Mouse (Mus musculus): ENCODE data around the gene Tchp. TPM values are rescaled to one million over a fixed set of nuclear protein-coding genes. Genes with fewer than 3 reads are reported as not detected.

Tchp gene
- total RNA-seq, 2 experiments from 2014 or later, result 11.6 to 13.6 TPM

GRCm38 (mm10) chr5:114731498-114731897 is 23.9 kb downstream of the Tchp start:
- no peak for DNase-seq (ENCODE audit: low spot score in 2 of 2)
- intact Hi-C loops (cut with DNase I), result no loop called here

- DNase-seq (ENCODE audit: low spot score in 2 of 2), result no peak
- intact Hi-C loops (cut with DNase I), result no loop called here
These were observed 24.4 kb downstream of the Tchp start for GRCm38 (mm10) chr5:114731969-114732368.

- DNase-seq (ENCODE audit: low spot score in 2 of 2), result no peak
- intact Hi-C loops (cut with DNase I), result no loop called here
These were observed 26.0 kb downstream of the Tchp start for GRCm38 (mm10) chr5:114733606-114734005.

GRCm38 (mm10) chr5:114737090-114737887 is 29.7 kb downstream of the Tchp start:
- no peak for DNase-seq (ENCODE audit: low spot score in 2 of 2)
- intact Hi-C loops (cut with DNase I), result no loop called here

DNA sequence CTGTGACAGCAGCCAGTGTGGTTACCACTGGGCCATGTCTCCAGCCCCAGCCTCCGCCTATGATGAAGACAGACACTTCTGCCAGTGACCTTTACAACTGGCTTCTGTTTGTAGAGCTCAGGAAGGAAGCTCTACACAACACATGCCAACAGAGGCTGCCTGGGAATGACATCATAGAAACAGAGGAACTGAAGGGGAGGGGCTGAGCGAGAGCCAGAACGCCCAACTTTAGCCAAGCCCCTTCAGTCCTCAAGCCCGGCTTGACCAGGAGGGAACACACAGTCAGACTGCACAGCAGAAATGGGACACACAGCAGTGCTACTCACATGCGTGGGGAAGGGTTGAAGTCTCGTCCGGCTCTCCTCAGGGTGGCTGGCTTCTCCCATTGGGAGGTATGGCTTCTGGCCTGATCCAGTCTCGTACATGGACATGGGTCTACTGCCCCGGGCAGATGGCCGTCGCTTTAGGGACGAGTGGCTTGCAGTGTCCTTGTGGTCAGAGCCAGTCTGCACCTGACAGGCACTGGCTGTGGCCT is 31.2 kb downstream of the Tchp start:
- no peak for DNase-seq (ENCODE audit: low spot score in 2 of 2)
- intact Hi-C loops (cut with DNase I), result no loop called here

DNA sequence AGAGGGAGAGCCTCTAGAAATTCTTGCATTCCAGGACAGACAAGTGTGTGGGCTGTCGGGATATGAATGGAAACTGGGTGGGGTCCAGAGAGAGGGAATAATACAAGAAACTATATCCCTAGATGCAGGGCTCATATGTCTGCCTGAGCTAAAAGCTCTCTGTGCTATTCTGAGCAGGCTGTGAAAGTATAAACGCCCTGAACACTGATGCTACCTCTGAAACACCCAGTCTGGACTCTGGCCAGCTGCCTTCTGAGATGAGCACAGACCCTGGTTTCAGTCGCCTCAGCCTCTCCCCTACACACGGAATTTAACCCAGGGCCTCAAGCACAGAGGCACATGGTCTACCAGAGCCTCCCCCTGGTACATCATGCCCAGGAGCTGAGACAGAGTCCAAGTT is 33.0 kb downstream of the Tchp start:
- intact Hi-C loops (cut with DNase I), result no loop called here
- DNase-seq (ENCODE audit: low spot score in 2 of 2), result peak in 1 of 2 experiments; percentile 62

GRCm38 (mm10) chr5:114742572-114742971 is 35.0 kb downstream of the Tchp start:
- intact Hi-C loops (cut with DNase I), result no loop called here

GRCm38 (mm10) chr5:114742998-114743696 is 35.6 kb downstream of the Tchp start:
- peak; percentile 27 to 28 for DNase-seq (ENCODE audit: low spot score in 2 of 2)
- intact Hi-C loops (cut with DNase I), result no loop called here

More at GRCm38 (mm10) chr5:114742572-114742971, 35.0 kb downstream of the Tchp start:
- no peak for DNase-seq (ENCODE audit: low spot score in 2 of 2)

DNA sequence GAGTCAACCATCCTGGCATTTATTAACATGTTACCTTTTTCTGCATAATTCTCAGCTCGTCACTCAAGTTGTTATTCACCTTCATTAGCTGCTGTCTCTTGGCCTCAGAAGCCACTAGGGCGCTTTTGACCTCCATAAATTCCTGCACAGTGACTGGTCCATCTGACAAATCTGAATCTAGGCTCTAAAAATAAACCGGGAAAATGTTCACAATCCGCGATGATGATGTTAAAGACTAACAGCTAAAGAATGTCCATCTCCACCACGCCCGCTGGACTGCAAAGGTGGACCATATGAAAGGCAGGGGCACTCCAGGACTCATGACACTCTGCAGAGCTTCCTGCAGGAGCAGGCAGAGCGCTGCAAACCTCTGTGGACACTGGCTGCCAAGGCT is 36.1 kb downstream of the Tchp start:
- intact Hi-C loops (cut with DNase I), result no loop called here
- DNase-seq (ENCODE audit: low spot score in 2 of 2), result no peak

GRCm38 (mm10) chr5:114745581-114745980 is 38.0 kb downstream of the Tchp start:
- intact Hi-C loops (cut with DNase I), result no loop called here
- DNase-seq (ENCODE audit: low spot score in 2 of 2), result peak in 1 of 2 experiments; percentile 46

DNA sequence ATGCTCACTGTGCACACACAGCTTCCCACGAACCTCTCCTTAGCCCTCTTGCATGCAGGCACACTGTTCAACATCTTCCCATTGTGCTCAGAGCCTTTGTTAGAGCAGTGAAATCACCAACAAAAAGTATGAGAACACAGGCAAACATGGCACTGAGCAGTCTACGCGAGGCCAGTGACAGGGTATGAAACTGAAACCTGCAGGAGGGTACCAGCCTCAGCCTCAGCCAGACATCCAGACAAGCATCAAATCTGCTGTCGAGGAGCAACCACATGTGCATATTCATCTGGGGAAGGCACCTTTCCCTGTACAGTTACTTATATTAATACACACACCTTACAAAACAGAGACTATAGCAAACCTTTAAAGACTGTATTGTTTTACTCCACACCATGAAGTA is 39.3 kb downstream of the Tchp start:
- intact Hi-C loops (cut with DNase I), result no loop called here
- DNase-seq (ENCODE audit: low spot score in 2 of 2), result no peak

DNA sequence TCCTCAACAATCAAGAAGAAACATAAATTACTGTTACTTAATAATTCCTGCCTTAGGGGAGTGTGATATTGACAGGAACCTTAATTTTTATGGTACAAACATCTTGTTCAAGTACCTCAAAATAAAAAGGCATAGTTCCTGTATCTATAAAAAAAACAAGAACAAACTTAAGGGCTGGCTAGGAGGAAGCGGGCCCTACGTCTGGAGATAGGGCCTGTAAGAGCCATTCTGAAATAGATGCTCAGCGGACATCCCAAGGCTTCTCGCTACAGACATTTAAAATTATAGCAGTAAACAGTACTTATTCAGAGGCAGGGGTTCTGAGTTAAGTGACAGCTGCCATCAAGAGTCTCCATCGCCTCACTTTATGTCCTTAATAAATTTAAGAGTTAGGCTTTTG is 40.0 kb downstream of the Tchp start:
- intact Hi-C loops (cut with DNase I), result no loop called here
- DNase-seq (ENCODE audit: low spot score in 2 of 2), result no peak

GRCm38 (mm10) chr5:114750325-114750724 is 42.8 kb downstream of the Tchp start:
- intact Hi-C loops (cut with DNase I), result no loop called here
- DNase-seq (ENCODE audit: low spot score in 2 of 2), result no peak

DNA sequence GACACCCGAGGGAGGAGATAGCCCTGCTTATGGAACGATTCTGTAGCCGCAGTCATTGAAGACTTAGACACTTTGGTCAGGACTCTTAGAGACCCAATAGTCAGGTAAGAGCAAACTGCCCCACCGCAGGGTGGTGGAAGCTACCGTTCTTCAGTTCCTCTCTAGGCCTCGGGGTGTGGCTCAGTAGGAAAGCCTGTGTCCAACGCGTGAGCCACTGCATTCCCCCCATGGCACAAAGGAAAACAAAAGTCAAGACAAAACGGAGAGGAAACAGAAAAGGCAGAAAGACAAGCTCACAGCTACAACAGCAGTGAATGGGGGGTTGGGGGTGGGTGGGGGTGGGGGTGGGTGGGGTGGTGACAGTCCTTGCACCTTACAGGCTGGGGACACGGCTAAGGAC is 44.8 kb downstream of the Tchp start:
- intact Hi-C loops (cut with DNase I), result no loop called here

DNA sequence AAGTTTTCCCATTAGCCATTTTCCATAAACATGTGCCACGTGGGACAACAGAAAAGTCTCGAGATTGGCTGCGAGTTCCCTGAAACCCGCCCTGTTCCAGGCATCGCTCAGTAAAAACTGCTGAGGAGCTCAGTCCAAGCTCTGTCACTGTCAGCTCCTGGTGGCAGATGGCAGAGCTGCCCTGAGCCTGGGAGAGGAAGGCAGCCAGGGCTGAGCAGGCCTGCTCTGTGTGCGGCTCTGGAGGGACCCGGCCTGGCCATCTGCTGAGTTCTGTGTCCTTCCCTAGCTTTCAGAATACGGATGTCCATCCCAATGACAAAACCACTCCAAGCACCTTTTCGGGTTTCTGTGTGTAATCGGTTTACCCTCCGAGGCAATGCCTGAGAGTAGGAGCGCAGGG is 45.8 kb downstream of the Tchp start:
- no peak for DNase-seq (ENCODE audit: low spot score in 2 of 2)
- intact Hi-C loops (cut with DNase I), result no loop called here

More for the DNA sequence above, 44.8 kb downstream of the Tchp start:
- DNase-seq (ENCODE audit: low spot score in 2 of 2), result no peak

DNA sequence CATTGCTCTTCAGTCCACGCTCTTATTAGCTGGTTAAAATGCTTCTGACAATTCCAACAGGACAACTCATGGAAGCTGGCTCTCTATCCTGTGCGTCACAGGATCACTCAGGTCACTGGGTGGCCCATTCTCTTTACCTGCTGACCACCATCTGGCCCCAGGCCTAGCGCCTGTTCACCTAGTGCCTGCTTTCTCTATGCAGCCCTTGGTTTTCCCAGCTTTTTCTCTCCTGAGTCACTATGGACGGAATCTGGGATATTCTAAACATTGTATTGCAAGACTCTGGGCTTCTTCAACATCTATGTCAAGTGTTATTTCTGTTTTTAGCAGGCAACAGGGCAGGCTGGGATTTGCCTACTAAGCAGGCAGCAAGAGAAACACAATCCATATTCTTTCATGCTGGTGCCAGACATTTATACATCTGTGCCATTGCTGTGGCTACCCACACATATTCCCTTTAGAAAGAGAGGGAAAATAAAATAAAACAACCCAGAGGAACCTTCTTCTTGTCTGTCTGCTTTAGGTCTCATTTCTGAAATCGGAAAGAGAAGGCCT is 52.1 kb downstream of the Tchp start:
- DNase-seq (ENCODE audit: low spot score in 2 of 2), result peak in 1 of 2 experiments; percentile 78
- intact Hi-C loops (cut with DNase I), result no loop called here

GRCm38 (mm10) chr5:114761980-114762379 is 54.4 kb downstream of the Tchp start:
- intact Hi-C loops (cut with DNase I), result no loop called here
- no peak for DNase-seq (ENCODE audit: low spot score in 2 of 2)

GRCm38 (mm10) chr5:114764812-114765735 is 57.5 kb downstream of the Tchp start:
- DNase-seq (ENCODE audit: low spot score in 2 of 2), result peak in 1 of 2 experiments; percentile 58
- intact Hi-C loops (cut with DNase I), result no loop called here

DNA sequence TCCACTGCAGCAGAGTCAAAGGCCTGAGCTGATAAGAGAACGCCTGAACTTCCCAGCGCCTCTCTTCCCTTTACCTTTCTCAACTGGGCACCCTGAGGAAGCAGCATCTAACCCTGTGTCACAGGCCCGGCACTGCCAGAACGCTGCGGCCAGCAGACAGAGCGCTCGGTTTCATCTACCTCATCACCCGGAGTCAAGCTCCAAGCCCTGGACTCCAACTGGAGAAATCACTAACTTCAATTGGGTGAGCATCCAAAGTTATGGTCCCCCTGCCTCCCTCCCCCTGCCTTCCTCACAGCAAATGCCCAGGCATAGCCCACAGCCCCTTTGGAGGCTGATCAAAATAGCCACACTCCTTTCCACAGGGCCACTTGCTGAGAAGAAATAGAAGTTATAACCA is 59.1 kb downstream of the Tchp start:
- intact Hi-C loops (cut with DNase I), result no loop called here
- no peak for DNase-seq (ENCODE audit: low spot score in 2 of 2)
